Mouse (Mus musculus): ENCODE data around the gene Cdc123. TPM values are rescaled to one million over a fixed set of nuclear protein-coding genes. Genes with fewer than 3 reads are reported as not detected.

Cdc123 gene
- polyA plus RNA-seq (2014; fragmentation: Nextera tagmentation; extraction: Ambion mirVana), result 311 and 312 TPM in 2 replicates

DNA sequence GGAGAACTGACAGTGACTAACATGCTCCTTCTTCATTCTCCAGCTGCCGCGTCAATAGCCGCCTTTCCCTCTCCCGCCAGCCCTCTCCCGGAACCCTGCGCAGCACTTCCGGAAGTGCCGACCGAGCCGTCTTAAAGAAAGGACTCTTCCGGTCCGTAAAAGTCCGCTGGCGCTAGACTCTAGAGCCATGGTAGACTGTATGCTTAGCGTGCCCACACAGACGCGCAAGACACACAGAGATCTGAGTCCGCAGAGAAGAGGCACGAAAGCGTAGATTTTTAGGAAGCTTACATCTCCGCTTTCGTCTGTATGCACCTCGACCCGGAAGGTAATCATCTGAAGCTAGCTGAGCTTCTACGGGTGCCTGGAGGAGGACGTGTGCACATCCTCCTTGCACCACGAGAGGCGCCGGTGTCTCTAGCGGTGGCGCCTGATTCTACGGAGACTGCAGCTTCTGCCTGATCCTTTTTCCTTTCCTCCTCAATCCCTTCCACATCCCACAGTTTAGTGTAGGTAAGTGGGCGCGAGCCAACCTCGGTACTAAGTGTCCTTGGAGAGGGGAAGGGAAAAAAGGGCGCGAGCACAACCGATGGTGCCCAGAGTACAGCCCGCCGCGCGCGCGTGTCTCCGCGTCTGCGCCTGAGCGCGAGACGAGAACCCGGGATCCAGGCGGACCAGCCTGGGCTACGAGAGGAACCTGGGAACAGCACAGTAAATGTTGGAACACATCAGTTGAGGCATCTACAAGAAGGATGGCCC is at the start of gene Cdc123, which contains the start of gene Nudt5:
Gene Cdc123, minus strand, starts transcription at position 292 of the 759 bp plus-strand sequence.
Gene Nudt5, plus strand, starts transcription at position 147 of the 759 bp plus-strand sequence.
- peak within 1 kb of the TSS; percentile 59 for H3K4me2 ChIP-seq (replicated peaks; ENCODE audit: low read depth, low read length)
- H3K36me3 ChIP-seq (ENCODE audit: control insufficient read depth, insufficient read depth, low read length), result peaks cover 8% of the 10 kb centered on the region
- no peaks in the 10 kb centered on the region for H3K4me1 ChIP-seq (replicated peaks; ENCODE audit: control insufficient read depth, insufficient read depth, low read length)
- H3K27me3 ChIP-seq (ENCODE audit: control insufficient read depth, insufficient read depth, low read length), result no peaks in the 10 kb centered on the region
- H3K4me3 ChIP-seq (ENCODE audit: low read depth, low read length), result peak within 1 kb of the TSS; percentile 76
- under 1% methylated on average over 53 of the region's 53 CpGs for WGBS
- ATAC-seq (ENCODE audit: low FRiP score) (peak; percentile 97), DNase-seq (ENCODE audit: low spot score) (peak; percentile 90)
- no peaks in the 10 kb centered on the region for H3K9me3 ChIP-seq (ENCODE audit: control insufficient read depth, low read length)
- peak within 1 kb of the TSS; percentile 86 for H3K9ac ChIP-seq (ENCODE audit: low read depth, low read length)
- peak within 1 kb of the TSS; percentile 82 for H3K27ac ChIP-seq (ENCODE audit: low read depth, low read length)

GRCm38 (mm10) chr2:5894296-5894695 is 49.3 kb upstream of the Cdc123 start:
- Histone ChIP-seq H3K36me3 (ENCODE audit: control insufficient read depth, insufficient read depth, low read length) (0 out of 2 replicates have a peak, but pooled peaks cover 4% of the 10 kb centered on the region), H3K4me3 (ENCODE audit: low read depth, low read length) (peak overlapping the region; percentile 67), H3K27ac (ENCODE audit: low read depth, low read length) (no peak overlapping the region), H3K9me3 (ENCODE audit: control insufficient read depth, low read length) (no peaks in the 10 kb centered on the region), H3K4me1 (replicated peaks; ENCODE audit: control insufficient read depth, insufficient read depth, low read length) (no peaks in the 10 kb centered on the region), H3K27me3 (ENCODE audit: control insufficient read depth, insufficient read depth, low read length) (no peaks in the 10 kb centered on the region), H3K9ac (ENCODE audit: low read depth, low read length) (peak overlapping the region; percentile 77), H3K4me2 (replicated peaks; ENCODE audit: low read depth, low read length) (peak overlapping the region; percentile 43)
- WGBS, result 51% methylated on average over 11 of the region's 11 CpGs
- DNase-seq (ENCODE audit: low spot score) (peak; percentile 34), ATAC-seq (ENCODE audit: low FRiP score) (no peak)

- no peak overlapping the region for H3K4me2 ChIP-seq (replicated peaks; ENCODE audit: low read depth, low read length)
- H3K36me3 ChIP-seq (ENCODE audit: control insufficient read depth, insufficient read depth, low read length), result peaks cover 6% of the 10 kb centered on the region; the same call in 1 of the 2 replicates
- no peak for DNase-seq (ENCODE audit: low spot score)
- H3K9me3 ChIP-seq (ENCODE audit: control insufficient read depth, low read length), result no peaks in the 10 kb centered on the region
- no peak overlapping the region for H3K9ac ChIP-seq (ENCODE audit: low read depth, low read length)
- H3K4me3 ChIP-seq (ENCODE audit: low read depth, low read length), result no peak overlapping the region
- 81% methylated on average over 2 of the region's 2 CpGs for WGBS
- H3K27ac ChIP-seq (ENCODE audit: low read depth, low read length), result no peak overlapping the region
- no peak for ATAC-seq (ENCODE audit: low FRiP score)
- no peaks in the 10 kb centered on the region for H3K4me1 ChIP-seq (replicated peaks; ENCODE audit: control insufficient read depth, insufficient read depth, low read length)
- H3K27me3 ChIP-seq (ENCODE audit: control insufficient read depth, insufficient read depth, low read length), result no peaks in the 10 kb centered on the region
These were observed 44.4 kb upstream of the Cdc123 start for GRCm38 (mm10) chr2:5889412-5889811.

DNA sequence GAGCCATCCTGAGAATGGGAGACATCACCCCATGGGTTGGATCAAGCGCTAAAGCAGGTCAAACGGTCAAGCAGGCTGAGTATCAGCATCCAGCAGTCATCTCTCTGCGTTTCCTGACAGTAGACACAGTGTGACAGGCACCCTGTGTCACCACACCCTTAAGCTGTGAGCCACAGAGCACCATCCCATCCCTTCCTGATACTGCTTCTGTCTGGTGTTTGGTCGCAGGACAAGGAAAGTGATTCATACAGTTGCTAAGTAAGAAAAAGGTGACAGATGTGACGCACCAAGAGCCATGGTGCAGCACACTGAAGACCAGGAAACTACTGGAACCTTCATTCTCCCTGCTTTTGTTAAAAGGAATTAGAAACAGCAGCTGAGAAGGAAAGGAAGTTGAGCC is 43.9 kb upstream of the Cdc123 start:
- Histone ChIP-seq H3K4me1 (replicated peaks; ENCODE audit: control insufficient read depth, insufficient read depth, low read length) (no peaks in the 10 kb centered on the region), H3K9ac (ENCODE audit: low read depth, low read length) (no peak overlapping the region), H3K27me3 (ENCODE audit: control insufficient read depth, insufficient read depth, low read length) (no peaks in the 10 kb centered on the region), H3K9me3 (ENCODE audit: control insufficient read depth, low read length) (no peaks in the 10 kb centered on the region), H3K4me2 (replicated peaks; ENCODE audit: low read depth, low read length) (no peak overlapping the region), H3K27ac (ENCODE audit: low read depth, low read length) (no peak overlapping the region), H3K4me3 (ENCODE audit: low read depth, low read length) (no peak overlapping the region), H3K36me3 (ENCODE audit: control insufficient read depth, insufficient read depth, low read length) (peaks cover 6% of the 10 kb centered on the region; the same call in 1 of the 2 replicates)
- no peak for ATAC-seq (ENCODE audit: low FRiP score)
- no peak for DNase-seq (ENCODE audit: low spot score)
- WGBS, result 89% methylated on average over 5 of the region's 5 CpGs

DNA sequence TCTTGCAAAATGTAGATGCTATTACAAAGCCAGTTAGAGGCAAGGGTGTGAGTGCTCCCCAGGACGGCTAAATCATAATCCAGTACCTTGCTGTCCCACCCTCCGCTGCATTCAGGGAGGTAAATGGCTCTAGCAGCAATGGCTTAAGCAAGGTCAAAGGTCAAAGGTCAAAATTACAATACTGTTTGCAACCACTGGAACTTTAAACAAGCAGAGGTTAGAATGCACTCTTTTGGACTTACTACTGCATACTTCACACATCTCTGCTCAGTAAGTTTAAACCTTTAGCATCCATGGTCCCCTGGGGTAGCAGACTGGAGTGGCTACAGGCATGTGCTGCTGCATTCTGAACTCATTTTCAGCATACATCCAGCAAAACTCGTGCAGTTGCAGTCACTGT is 32.5 kb upstream of the Cdc123 start:
- Histone ChIP-seq H3K36me3 (ENCODE audit: control insufficient read depth, insufficient read depth, low read length) (peaks cover 8% of the 10 kb centered on the region; the same call in 1 of the 2 replicates), H3K4me3 (ENCODE audit: low read depth, low read length) (no peak overlapping the region), H3K9me3 (ENCODE audit: control insufficient read depth, low read length) (no peaks in the 10 kb centered on the region), H3K27ac (ENCODE audit: low read depth, low read length) (no peak overlapping the region), H3K4me2 (replicated peaks; ENCODE audit: low read depth, low read length) (no peak overlapping the region), H3K9ac (ENCODE audit: low read depth, low read length) (no peak overlapping the region), H3K27me3 (ENCODE audit: control insufficient read depth, insufficient read depth, low read length) (no peaks in the 10 kb centered on the region), H3K4me1 (replicated peaks; ENCODE audit: control insufficient read depth, insufficient read depth, low read length) (no peaks in the 10 kb centered on the region)
- no peak for DNase-seq (ENCODE audit: low spot score)
- no peak for ATAC-seq (ENCODE audit: low FRiP score)
- 79% methylated on average over 3 of the region's 3 CpGs for WGBS

DNA sequence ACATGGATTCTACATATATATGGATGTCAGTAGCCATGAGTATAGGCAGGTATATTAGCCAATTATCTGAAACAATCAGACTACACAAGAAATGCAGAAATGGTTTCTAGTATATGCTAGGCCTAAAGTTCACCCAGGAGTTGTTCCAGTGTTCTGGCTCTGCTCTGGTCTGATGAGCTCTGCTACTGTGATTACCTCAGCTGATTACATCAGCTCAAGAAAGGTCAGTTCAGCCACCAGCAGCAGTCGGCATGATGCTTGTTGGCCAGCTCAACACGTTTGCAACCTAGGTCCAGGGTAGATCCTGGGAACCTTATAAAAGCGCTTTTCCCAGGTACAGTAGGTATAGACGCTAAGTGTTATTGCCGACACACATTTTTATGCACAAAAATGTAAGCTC is 24.8 kb upstream of the Cdc123 start:
- DNase-seq (ENCODE audit: low spot score), result no peak
- no peak overlapping the region for H3K4me2 ChIP-seq (replicated peaks; ENCODE audit: low read depth, low read length)
- 92% methylated on average over 5 of the region's 5 CpGs for WGBS
- H3K4me3 ChIP-seq (ENCODE audit: low read depth, low read length), result no peak overlapping the region
- no peak overlapping the region for H3K9ac ChIP-seq (ENCODE audit: low read depth, low read length)
- no peaks in the 10 kb centered on the region for H3K4me1 ChIP-seq (replicated peaks; ENCODE audit: control insufficient read depth, insufficient read depth, low read length)
- H3K36me3 ChIP-seq (ENCODE audit: control insufficient read depth, insufficient read depth, low read length), result peaks cover 11% of the 10 kb centered on the region; the same call in 1 of the 2 replicates
- H3K27ac ChIP-seq (ENCODE audit: low read depth, low read length), result no peak overlapping the region
- ATAC-seq (ENCODE audit: low FRiP score), result no peak
- H3K27me3 ChIP-seq (ENCODE audit: control insufficient read depth, insufficient read depth, low read length), result no peaks in the 10 kb centered on the region
- no peaks in the 10 kb centered on the region for H3K9me3 ChIP-seq (ENCODE audit: control insufficient read depth, low read length)

DNA sequence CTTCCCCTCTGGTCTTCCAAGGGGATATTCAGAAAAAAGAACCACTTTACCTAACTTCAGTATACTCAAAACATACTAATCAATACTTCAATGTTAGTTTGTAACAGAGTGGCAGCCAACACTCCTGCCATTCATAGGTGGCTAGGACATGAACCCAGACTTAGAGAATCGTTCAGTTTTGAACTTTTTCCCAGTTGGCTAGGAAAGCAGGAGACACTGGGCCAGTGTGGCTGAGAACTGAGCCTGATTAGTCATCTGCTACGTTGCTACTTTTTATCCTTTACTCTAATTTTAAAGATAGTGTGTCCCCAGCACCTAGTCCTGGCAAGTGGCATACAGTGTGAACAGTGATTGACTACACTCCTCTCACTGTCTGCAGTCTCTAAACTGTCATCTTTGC is 22.7 kb upstream of the Cdc123 start:
- DNase-seq (ENCODE audit: low spot score) (no peak), ATAC-seq (ENCODE audit: low FRiP score) (no peak)
- no peak overlapping the region for H3K4me3 ChIP-seq (ENCODE audit: low read depth, low read length)
- H3K4me1 ChIP-seq (replicated peaks; ENCODE audit: control insufficient read depth, insufficient read depth, low read length), result no peaks in the 10 kb centered on the region
- no peak overlapping the region for H3K9ac ChIP-seq (ENCODE audit: low read depth, low read length)
- peaks cover 8% of the 10 kb centered on the region; the same call in 1 of the 2 replicates for H3K36me3 ChIP-seq (ENCODE audit: control insufficient read depth, insufficient read depth, low read length)
- no peak overlapping the region for H3K4me2 ChIP-seq (replicated peaks; ENCODE audit: low read depth, low read length)
- H3K27ac ChIP-seq (ENCODE audit: low read depth, low read length), result no peak overlapping the region
- H3K9me3 ChIP-seq (ENCODE audit: control insufficient read depth, low read length), result no peaks in the 10 kb centered on the region
- no peaks in the 10 kb centered on the region for H3K27me3 ChIP-seq (ENCODE audit: control insufficient read depth, insufficient read depth, low read length)
- 92% methylated on average over 2 of the region's 2 CpGs for WGBS

- Histone ChIP-seq H3K4me3 (ENCODE audit: low read depth, low read length) (no peak within 1 kb of the TSS), H3K9ac (ENCODE audit: low read depth, low read length) (no peak within 1 kb of the TSS), H3K36me3 (ENCODE audit: control insufficient read depth, insufficient read depth, low read length) (peaks cover 8% of the 10 kb centered on the region; the same call in 1 of the 2 replicates), H3K27me3 (ENCODE audit: control insufficient read depth, insufficient read depth, low read length) (no peaks in the 10 kb centered on the region), H3K9me3 (ENCODE audit: control insufficient read depth, low read length) (no peaks in the 10 kb centered on the region), H3K27ac (ENCODE audit: low read depth, low read length) (no peak within 1 kb of the TSS), H3K4me2 (replicated peaks; ENCODE audit: low read depth, low read length) (no peak within 1 kb of the TSS), H3K4me1 (replicated peaks; ENCODE audit: control insufficient read depth, insufficient read depth, low read length) (no peaks in the 10 kb centered on the region)
- WGBS, result 92% methylated on average over 3 of the region's 3 CpGs
- no peak for DNase-seq (ENCODE audit: low spot score)
- ATAC-seq (ENCODE audit: low FRiP score), result no peak
These were observed 17.9 kb upstream of the Cdc123 start, which contains the start of gene Gm13199 for GRCm38 (mm10) chr2:5862834-5863233. Gene Gm13199 (minus strand): TSS chr2:5862934.

DNA sequence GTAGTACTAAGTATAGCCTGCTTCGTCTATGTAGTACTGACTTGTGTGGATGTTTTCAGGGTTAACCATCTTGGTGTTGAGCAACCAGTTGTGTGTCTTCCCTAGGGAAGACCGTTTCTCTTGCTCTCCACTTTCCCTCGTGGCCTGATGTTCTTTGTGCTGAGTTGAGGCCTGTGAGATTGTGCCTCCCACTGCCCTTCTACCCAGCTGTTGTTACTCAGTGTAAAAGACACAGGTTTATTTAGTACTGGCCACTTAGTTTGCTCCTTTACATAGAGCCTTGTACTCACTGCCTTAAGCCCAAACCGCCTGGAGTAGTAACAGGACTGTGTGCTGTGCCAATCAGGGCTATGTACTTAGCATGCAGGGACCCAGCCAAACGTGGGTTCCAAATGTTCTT is 6.9 kb upstream of the Cdc123 start:
- WGBS, result 86% methylated on average over 5 of the region's 5 CpGs
- Histone ChIP-seq H3K36me3 (ENCODE audit: control insufficient read depth, insufficient read depth, low read length) (no peaks in the 10 kb centered on the region), H3K4me1 (replicated peaks; ENCODE audit: control insufficient read depth, insufficient read depth, low read length) (no peaks in the 10 kb centered on the region)

More for the DNA sequence above, 6.9 kb upstream of the Cdc123 start:
- H3K4me3 ChIP-seq (ENCODE audit: low read depth, low read length), result no peak overlapping the region
- H3K27me3 ChIP-seq (ENCODE audit: control insufficient read depth, insufficient read depth, low read length), result no peaks in the 10 kb centered on the region
- no peaks in the 10 kb centered on the region for H3K9me3 ChIP-seq (ENCODE audit: control insufficient read depth, low read length)
- ATAC-seq (ENCODE audit: low FRiP score), result no peak
- no peak overlapping the region for H3K9ac ChIP-seq (ENCODE audit: low read depth, low read length)
- no peak for DNase-seq (ENCODE audit: low spot score)
- H3K4me2 ChIP-seq (replicated peaks; ENCODE audit: low read depth, low read length), result no peak overlapping the region
- H3K27ac ChIP-seq (ENCODE audit: low read depth, low read length), result no peak overlapping the region
